Mouse (Mus musculus) C2C12 (cell line): ENCODE measurements at regions not wholly inside any gene's neighbourhood (a gene's known extent, or its start where the extent isn't known, plus 50 kb on each side); places are given as distances from the start of the nearest gene placed in this dataset.
"Not testable (repeated sequence)": the region's sequence is repeated elsewhere in the genome, so short reads cannot be mapped to it uniquely, and the experiment has no call there.

ENCODE experiments used
- H3K27me3 ChIP-seq: one replicate; pipeline ENCODE4 v1.6.1; 2011; ENCODE audit not compliant: control insufficient read depth, insufficient read depth, insufficient read length
- H3K36me3 ChIP-seq: one replicate; pipeline ENCODE4 v1.6.1; 2011; ENCODE audit not compliant: control insufficient read depth, insufficient read depth
- H3K4me3 ChIP-seq: one replicate; pipeline ENCODE4 v1.5.1; 2011; ENCODE audit warnings: mild to moderate bottlenecking, control low read depth; ENCODE audit not compliant: poor library complexity, insufficient read depth, severe bottlenecking
- H3K79me2 ChIP-seq: one replicate; pipeline ENCODE4 v1.6.1; 2011; ENCODE audit not compliant: control insufficient read depth, insufficient read depth
- H3K79me3 ChIP-seq: one replicate; pipeline ENCODE4 v1.6.1; 2011; ENCODE audit warnings: low read depth, control low read depth
- H3ac ChIP-seq: one replicate; pipeline ENCODE3; 2011; ENCODE audit warnings: low read depth; ENCODE audit not compliant: control insufficient read depth, insufficient read length
- CEBPB ChIP-seq: IDR thresholded peaks from one replicate; pipeline ENCODE4 v1.6.1; 2011; ENCODE audit warnings: low read depth, mild to moderate bottlenecking, control low read depth, moderate library complexity
- CTCF ChIP-seq: IDR thresholded peaks from one replicate; pipeline ENCODE4 v1.5.1; 2011; ENCODE audit not compliant: control insufficient read depth, insufficient read depth, insufficient read length
- FOSL1 ChIP-seq: IDR thresholded peaks from one replicate; pipeline ENCODE4 v1.8.0; 2011; ENCODE audit warnings: mild to moderate bottlenecking, low read length; ENCODE audit not compliant: poor library complexity, insufficient read depth, severe bottlenecking
- MAX ChIP-seq: IDR thresholded peaks from one replicate; pipeline ENCODE4 v1.6.1; 2011; ENCODE audit warnings: mild to moderate bottlenecking, control low read depth
- MYOD1 ChIP-seq: IDR thresholded peaks from one replicate; pipeline ENCODE4 v1.6.1; 2011; ENCODE audit warnings: low read depth; ENCODE audit not compliant: control insufficient read depth, insufficient read length
- MYOG ChIP-seq: IDR thresholded peaks from one replicate; pipeline ENCODE4 v1.6.1; 2011; ENCODE audit not compliant: control insufficient read depth, insufficient read length; ENCODE audit errors: extremely low read depth
- USF1 ChIP-seq: IDR thresholded peaks from one replicate; pipeline ENCODE4 v1.6.1; 2011; ENCODE audit warnings: low read depth, mild to moderate bottlenecking, control low read depth, moderate library complexity

DNA sequence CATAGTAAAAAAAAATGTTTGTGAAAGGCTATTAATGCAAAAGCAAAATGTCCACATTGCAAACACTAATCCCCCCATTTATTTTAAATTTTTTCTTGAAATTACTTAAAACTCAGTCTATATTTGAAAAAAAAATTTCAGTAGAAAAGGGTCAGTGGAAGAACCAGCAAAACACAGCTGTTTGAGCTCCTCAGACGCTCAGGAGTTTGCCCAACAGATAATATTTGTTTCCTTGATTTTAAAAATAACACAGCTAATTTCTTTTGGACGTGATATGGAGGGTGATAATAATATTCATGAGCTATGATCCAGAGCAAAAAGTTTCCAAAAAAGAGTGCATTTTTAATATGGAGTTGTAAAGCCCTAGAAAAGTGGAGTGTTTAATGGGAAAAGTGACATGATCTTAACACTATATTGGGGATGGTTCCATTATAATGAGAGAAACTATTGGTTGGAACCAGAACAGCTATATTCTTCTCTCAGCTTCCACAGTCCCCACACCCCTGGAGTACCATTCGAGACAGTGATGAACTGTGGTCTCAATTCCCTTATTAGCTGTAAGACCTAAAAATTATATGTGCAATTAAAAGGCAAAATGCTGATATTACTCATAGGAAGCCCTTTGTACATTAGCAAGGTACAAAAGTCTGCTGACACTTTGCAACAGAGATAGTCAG lies 209.0 kb upstream of the Rnf219 start:
- Histone ChIP-seq H3ac (no peak overlapping the region), H3K4me3 (no peak overlapping the region), H3K79me2 (no peaks in the 10 kb centered on the region), H3K79me3 (no peaks in the 10 kb centered on the region), H3K36me3 (no peaks in the 10 kb centered on the region), H3K27me3 (no peaks in the 10 kb centered on the region)
- no peak for TF ChIP-seq MYOG
- no peak for TF ChIP-seq MAX
- TF ChIP-seq CEBPB: no peak
- TF ChIP-seq USF1: no peak
- TF ChIP-seq MYOD1: no peak
- TF ChIP-seq CTCF: no peak
- TF ChIP-seq FOSL1: no peak

DNA sequence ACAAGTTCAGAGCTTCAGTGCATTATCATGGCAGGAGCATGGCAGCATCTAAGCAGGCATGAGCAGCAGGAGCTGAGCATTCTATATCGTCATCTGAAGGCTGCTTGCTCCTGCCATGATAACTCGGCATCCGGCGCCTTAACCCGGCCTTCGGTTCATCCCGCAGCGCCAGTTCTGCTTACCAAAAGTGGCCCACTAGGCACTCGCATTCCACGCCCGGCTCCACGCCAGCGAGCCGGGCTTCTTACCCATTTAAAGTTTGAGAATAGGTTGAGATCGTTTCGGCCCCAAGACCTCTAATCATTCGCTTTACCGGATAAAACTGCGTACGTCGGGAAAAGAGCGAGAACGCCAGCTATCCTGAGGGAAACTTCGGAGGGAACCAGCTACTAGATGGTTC lies 193.2 kb upstream of the Rnf219 start:
- H3K4me3 ChIP-seq, H3K27me3 ChIP-seq, H3K36me3 ChIP-seq, H3ac ChIP-seq, H3K79me2 ChIP-seq, H3K79me3 ChIP-seq: not testable (repeated sequence)

DNA sequence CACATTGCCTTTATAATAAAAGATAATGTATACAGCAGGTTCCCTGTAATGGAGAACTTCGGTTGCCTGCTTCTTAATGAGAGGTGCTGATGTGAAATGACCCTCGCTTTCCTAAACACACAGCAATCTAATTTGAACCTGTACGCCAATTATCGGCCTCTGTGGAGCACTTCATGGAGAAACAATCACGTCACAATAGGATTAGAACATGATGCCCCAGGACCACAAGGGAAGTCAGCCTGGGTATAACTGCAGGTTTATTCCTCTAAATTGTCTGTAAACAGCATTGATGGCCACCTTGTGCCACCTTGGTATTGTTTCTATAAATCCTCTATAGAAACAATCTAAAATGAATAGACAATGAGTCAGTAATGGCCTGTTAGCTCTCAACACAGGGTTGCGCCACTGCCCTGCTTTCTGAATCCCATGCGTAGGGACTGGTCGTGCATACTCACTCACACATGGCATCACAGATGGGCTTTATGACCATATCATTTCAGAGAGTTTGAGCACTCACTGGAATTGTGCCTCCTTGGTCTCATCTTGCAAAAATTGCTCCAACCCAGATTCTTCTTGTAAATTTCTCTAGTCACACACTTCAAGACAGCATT lies 179.9 kb upstream of the Rnf219 start:
- Histone ChIP-seq H3K36me3 (no peaks in the 10 kb centered on the region), H3K79me3 (no peaks in the 10 kb centered on the region), H3K4me3 (no peak overlapping the region), H3K79me2 (no peaks in the 10 kb centered on the region), H3ac (no peak overlapping the region), H3K27me3 (no peaks in the 10 kb centered on the region)
- TF ChIP-seq CTCF: no peak
- no peak for TF ChIP-seq USF1
- TF ChIP-seq MAX: no peak
- TF ChIP-seq MYOG: no peak
- TF ChIP-seq MYOD1: no peak
- TF ChIP-seq CEBPB: no peak
- no peak for TF ChIP-seq FOSL1

DNA sequence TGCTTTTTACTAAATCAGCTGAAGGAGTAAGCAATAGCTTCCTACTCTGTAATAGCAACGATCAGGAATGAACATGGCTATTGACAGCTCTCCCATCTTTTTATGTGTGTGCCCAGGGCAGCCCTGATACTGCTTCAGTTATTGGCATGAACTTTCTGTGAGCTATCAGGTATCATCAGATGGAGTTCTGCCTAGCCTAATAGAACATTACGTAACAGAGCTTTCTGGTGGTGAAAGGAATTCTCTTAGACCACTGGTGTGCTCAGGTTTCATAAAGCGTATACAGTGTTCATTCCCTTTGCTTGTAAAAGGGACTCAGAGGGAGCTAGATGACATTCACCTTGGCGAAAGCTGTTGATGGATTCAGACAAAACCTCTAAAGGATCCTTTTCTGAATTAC lies 176.5 kb upstream of the Rnf219 start:
- Histone ChIP-seq H3K36me3 (no peaks in the 10 kb centered on the region), H3K79me2 (no peaks in the 10 kb centered on the region), H3K79me3 (no peaks in the 10 kb centered on the region), H3K4me3 (no peak overlapping the region), H3ac (no peak overlapping the region), H3K27me3 (no peaks in the 10 kb centered on the region)
- TF ChIP-seq FOSL1: no peak
- TF ChIP-seq MAX: no peak
- no peak for TF ChIP-seq USF1
- no peak for TF ChIP-seq CEBPB
- no peak for TF ChIP-seq CTCF
- TF ChIP-seq MYOD1: no peak

DNA sequence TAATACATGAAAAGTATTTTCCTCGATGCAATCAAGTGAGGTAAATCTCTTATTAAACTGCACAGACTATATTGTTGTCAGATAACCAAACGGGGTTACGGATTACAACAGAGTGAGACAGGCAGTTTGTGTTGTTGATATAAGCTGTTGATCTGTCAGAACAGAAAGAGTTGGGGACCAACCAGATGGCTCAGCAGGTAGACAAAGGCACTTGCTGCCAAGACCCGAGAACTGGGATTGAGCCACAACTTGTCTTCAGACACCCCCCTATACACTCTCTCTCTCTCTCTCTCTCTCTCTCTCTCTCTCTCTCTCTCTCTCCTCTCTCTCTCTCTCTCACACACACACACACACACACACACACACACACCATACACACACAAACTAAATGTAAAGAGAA lies 172.7 kb upstream of the Rnf219 start:
- TF ChIP-seq MAX (no peak), CTCF (no peak), FOSL1 (no peak), USF1 (no peak), CEBPB (no peak), MYOD1 (no peak), MYOG (no peak)
- no peak overlapping the region for H3ac ChIP-seq
- H3K4me3 ChIP-seq: no peak overlapping the region
- no peaks in the 10 kb centered on the region for H3K79me3 ChIP-seq
- no peaks in the 10 kb centered on the region for H3K27me3 ChIP-seq
- H3K79me2 ChIP-seq: no peaks in the 10 kb centered on the region
- no peaks in the 10 kb centered on the region for H3K36me3 ChIP-seq

DNA sequence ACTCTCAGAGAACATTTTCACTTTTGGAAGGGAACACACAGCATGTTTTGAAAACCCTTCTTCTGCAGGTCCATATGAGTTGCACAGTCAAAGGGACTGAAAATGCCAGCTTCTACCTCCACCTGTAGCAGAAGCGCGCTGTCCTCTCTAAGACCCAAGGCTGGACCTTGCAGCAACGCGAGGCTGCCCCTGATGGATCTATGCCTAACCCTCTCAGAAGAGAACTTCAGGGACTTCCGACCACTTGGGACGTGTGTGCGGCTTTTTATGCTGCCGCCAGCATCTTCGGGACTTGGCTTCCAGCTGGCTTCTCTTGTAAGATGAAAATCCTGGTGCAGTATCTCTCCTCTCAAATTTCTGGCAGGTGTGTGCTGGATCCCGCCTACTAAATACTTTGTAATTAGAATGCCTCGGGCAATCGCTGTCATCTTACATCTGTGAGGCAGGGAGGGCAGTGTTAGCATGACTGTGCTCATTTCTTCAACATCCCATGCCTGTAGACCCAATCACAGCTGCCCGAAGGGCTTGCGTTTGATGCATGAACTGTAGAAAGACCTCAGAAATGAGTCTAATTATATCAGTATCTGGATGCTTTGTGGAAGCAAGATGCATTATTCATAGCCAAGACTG lies 171.8 kb upstream of the Rnf219 start:
- H3K27me3 ChIP-seq: no peaks in the 10 kb centered on the region
- no peaks in the 10 kb centered on the region for H3K79me3 ChIP-seq
- TF ChIP-seq MAX: no peak
- no peak for TF ChIP-seq USF1
- no peak for TF ChIP-seq CTCF
- TF ChIP-seq MYOG: no peak
- TF ChIP-seq FOSL1: no peak
- TF ChIP-seq MYOD1: no peak
- TF ChIP-seq CEBPB: no peak
- no peak overlapping the region for H3K4me3 ChIP-seq
- no peak overlapping the region for H3ac ChIP-seq
- H3K79me2 ChIP-seq: no peaks in the 10 kb centered on the region
- no peaks in the 10 kb centered on the region for H3K36me3 ChIP-seq
